Mouse (Mus musculus) thymus, adult 18-20 months (tissue): ENCODE data around the gene Slc3a1.

ENCODE experiments used
- DNase-seq, 2 experiments: peaks; one replicate each; pipeline ENCODE4 v3.0.0; 2022; ENCODE audit warnings: mixed read lengths in 2 of 2

Slc3a1 gene

GRCm38 (mm10) chr17:85028093-85028739, at the start of gene Slc3a1:
Slc3a1 (plus strand) TSS chr17:85028376.
- no peak for DNase-seq

- DNase-seq: no peak
Measured at GRCm38 (mm10) chr17:84981721-84982120, 46.5 kb upstream of the Slc3a1 start.

- no peak for DNase-seq
Measured at GRCm38 (mm10) chr17:84982735-84983134, 45.4 kb upstream of the Slc3a1 start.

- no peak for DNase-seq
Measured at GRCm38 (mm10) chr17:84986368-84986767, 41.8 kb upstream of the Slc3a1 start.

- DNase-seq: no peak
Measured at GRCm38 (mm10) chr17:84987834-84988410, 40.3 kb upstream of the Slc3a1 start.

GRCm38 (mm10) chr17:84988514-84988913, 39.7 kb upstream of the Slc3a1 start:
- DNase-seq: no peak

- DNase-seq: no peak
Measured at GRCm38 (mm10) chr17:84995844-84996243, 32.3 kb upstream of the Slc3a1 start.

- DNase-seq: no peak
Measured at GRCm38 (mm10) chr17:84997639-84998038, 30.5 kb upstream of the Slc3a1 start.

- no peak for DNase-seq
Measured at GRCm38 (mm10) chr17:84999636-85000035, 28.5 kb upstream of the Slc3a1 start.

- no peak for DNase-seq
Measured at GRCm38 (mm10) chr17:85013485-85013884, 14.7 kb upstream of the Slc3a1 start.

- no peak for DNase-seq
Measured at GRCm38 (mm10) chr17:85014632-85015031, 13.5 kb upstream of the Slc3a1 start.

GRCm38 (mm10) chr17:85018344-85018743, 9.8 kb upstream of the Slc3a1 start:
- DNase-seq: no peak

GRCm38 (mm10) chr17:85018794-85019193, 9.4 kb upstream of the Slc3a1 start:
- DNase-seq: no peak

GRCm38 (mm10) chr17:85020343-85020742, 7.8 kb upstream of the Slc3a1 start:
- no peak for DNase-seq

GRCm38 (mm10) chr17:85023247-85024167, 4.7 kb upstream of the Slc3a1 start:
- peak; percentile 31 to 57 for DNase-seq

GRCm38 (mm10) chr17:85024237-85024636, 3.9 kb upstream of the Slc3a1 start:
- no peak for DNase-seq

GRCm38 (mm10) chr17:85025151-85025550, 3.0 kb upstream of the Slc3a1 start:
- DNase-seq: no peak

GRCm38 (mm10) chr17:85026436-85026835, 1.7 kb upstream of the Slc3a1 start:
- DNase-seq: no peak

GRCm38 (mm10) chr17:85027247-85027646, 929 bp upstream of the Slc3a1 start:
- DNase-seq: no peak

- no peak for DNase-seq
Measured at GRCm38 (mm10) chr17:85028797-85029196, 621 bp downstream of the Slc3a1 start.

GRCm38 (mm10) chr17:85030651-85031050, 2.5 kb downstream of the Slc3a1 start:
- DNase-seq: no peak

- no peak for DNase-seq
Measured at GRCm38 (mm10) chr17:85033087-85033486, 4.9 kb downstream of the Slc3a1 start.

- DNase-seq: no peak
Measured at GRCm38 (mm10) chr17:85034068-85034467, 5.9 kb downstream of the Slc3a1 start.

GRCm38 (mm10) chr17:85037855-85038254, 9.7 kb downstream of the Slc3a1 start:
- DNase-seq: no peak
